Mouse (Mus musculus) CH12.LX (cell line): Measurements from ENCODE around the gene Cd7. TPM values are rescaled to one million over a fixed set of nuclear protein-coding genes. Genes with fewer than 3 reads are reported as not detected.

Experiments
- DNase-seq: peaks from one replicate; pipeline ENCODE4 v3.0.0-alpha.2; 2013; ENCODE audit errors: extremely low read depth
- H3K27ac ChIP-seq: 2 replicates; pipeline ENCODE4 v1.5.1; 2012; ENCODE audit warnings: low read depth, mild to moderate bottlenecking, control low read depth, moderate library complexity; ENCODE audit not compliant: insufficient read depth
- H3K27me3 ChIP-seq: replicated peaks from 2 replicates; pipeline ENCODE3; 2012; ENCODE audit warnings: inconsistent platforms
- H3K36me3 ChIP-seq, 2 experiments: replicated peaks in 1 of 2; 2 replicates each; pipeline versions ENCODE3 to v1.6.1; 2012; ENCODE audit warnings: inconsistent platforms in 1 of 2, low read length in 1 of 2, mild to moderate bottlenecking in 1 of 2, mixed read lengths in 1 of 2, moderate library complexity in 1 of 2; ENCODE audit not compliant: control insufficient read depth in 1 of 2, insufficient read depth in 1 of 2
- H3K4me1 ChIP-seq, 2 experiments: 2 replicates each; pipeline ENCODE4 v1.6.1; 2012; ENCODE audit warnings: inconsistent platforms in 1 of 2, moderate library complexity in 1 of 2; ENCODE audit not compliant: insufficient read depth in 2 of 2, control insufficient read depth in 1 of 2
- H3K4me2 ChIP-seq: 2 replicates; pipeline ENCODE4 v1.6.1; 2012; ENCODE audit warnings: low read depth, mild to moderate bottlenecking, control low read depth; ENCODE audit not compliant: poor library complexity, insufficient read depth, severe bottlenecking
- H3K4me3 ChIP-seq, 3 experiments: fragments of 150-350 bp in 1 of 3; sonication (generic) in 1 of 3; replicated peaks in 1 of 3; 2 replicates each; pipeline versions ENCODE3 to v1.5.1; 2011 to 2012; ENCODE audit warnings: low read depth in 2 of 3, low read length in 2 of 3, mild to moderate bottlenecking in 2 of 3, moderate library complexity in 2 of 3, control low read depth in 1 of 3, improper control_type of control experiment in 1 of 3, inconsistent platforms in 1 of 3, mixed read lengths in 1 of 3; ENCODE audit not compliant: poor library complexity in 1 of 3
- H3K79me2 ChIP-seq: replicated peaks from 2 replicates; pipeline ENCODE4 v1.6.1; 2012; ENCODE audit warnings: mild to moderate bottlenecking, moderate library complexity; ENCODE audit not compliant: control insufficient read depth, poor library complexity, insufficient read depth, severe bottlenecking; ENCODE audit errors: extremely low read depth
- H3K9ac ChIP-seq: 2 replicates; pipeline ENCODE4 v1.6.1; 2012; ENCODE audit warnings: low read depth, mild to moderate bottlenecking, control low read depth, moderate library complexity; ENCODE audit not compliant: insufficient read depth
- H3K9me3 ChIP-seq: replicated peaks from 2 replicates; pipeline ENCODE3; 2012; ENCODE audit warnings: low read length, inconsistent platforms, mixed read lengths
- CTCF ChIP-seq, 2 experiments: IDR thresholded peaks in 1 of 2; conservative IDR thresholded peaks in 1 of 2; 2 replicates each; pipeline ENCODE4 v1.5.1; 2011 to 2012; ENCODE audit warnings: low read depth in 2 of 2, low read length in 2 of 2, improper control_type of control experiment in 1 of 2, inconsistent platforms in 1 of 2, mild to moderate bottlenecking in 1 of 2, moderate library complexity in 1 of 2
- ETS1 ChIP-seq: conservative IDR thresholded peaks from 2 replicates; pipeline ENCODE4 v1.6.1; 2012; ENCODE audit warnings: low read depth, mild to moderate bottlenecking, inconsistent platforms, low read length, improper control_type of control experiment, moderate library complexity
- HCFC1 ChIP-seq: IDR thresholded peaks from 2 replicates; pipeline ENCODE4 v1.6.1; 2012; ENCODE audit warnings: low read depth, mild to moderate bottlenecking, inconsistent platforms, low read length, improper control_type of control experiment
- IRF4 ChIP-seq: IDR thresholded peaks from 2 replicates; pipeline ENCODE4 v1.6.1; 2014; ENCODE audit warnings: low read depth, mild to moderate bottlenecking, inconsistent platforms, low read length, improper control_type of control experiment
- KAT2A ChIP-seq: IDR thresholded peaks from 2 replicates; pipeline ENCODE4 v1.6.1; 2012; ENCODE audit warnings: low read length, improper control_type of control experiment, inconsistent platforms; ENCODE audit not compliant: insufficient replicate concordance
- MAFK ChIP-seq: IDR thresholded peaks from 2 replicates; pipeline ENCODE4 v1.6.1; 2011; ENCODE audit warnings: low read length, improper control_type of control experiment; ENCODE audit not compliant: insufficient replicate concordance
- MAX ChIP-seq: IDR thresholded peaks from 2 replicates; pipeline ENCODE4 v1.6.1; 2011; ENCODE audit warnings: low read length, improper control_type of control experiment
- MYC ChIP-seq: IDR thresholded peaks from 2 replicates; pipeline ENCODE4 v1.6.1; 2011; ENCODE audit warnings: low read depth, mild to moderate bottlenecking, improper control_type of control experiment, low read length
- NRF1 ChIP-seq: IDR thresholded peaks from 2 replicates; pipeline ENCODE4 v1.6.1; 2014; ENCODE audit warnings: low read depth, mild to moderate bottlenecking, inconsistent platforms, low read length, improper control_type of control experiment, moderate library complexity
- PAX5 ChIP-seq: IDR thresholded peaks from 2 replicates; pipeline ENCODE4 v1.6.1; 2012; ENCODE audit warnings: low read length, inconsistent platforms, mixed read lengths
- POLR2A ChIP-seq: IDR thresholded peaks from 2 replicates; pipeline ENCODE4 v1.6.1; 2011; ENCODE audit warnings: low read depth, mild to moderate bottlenecking, improper control_type of control experiment, low read length
- POLR2AphosphoS2 ChIP-seq: IDR thresholded peaks from 2 replicates; pipeline ENCODE4 v1.6.1; 2011; ENCODE audit warnings: low read depth, low read length, improper control_type of control experiment
- RAD21 ChIP-seq: IDR thresholded peaks from 2 replicates; pipeline ENCODE4 v1.6.1; 2011; ENCODE audit warnings: low read depth, mild to moderate bottlenecking, low read length, improper control_type of control experiment, moderate library complexity
- SIN3A ChIP-seq: IDR thresholded peaks from 2 replicates; pipeline ENCODE4 v1.6.1; 2012; ENCODE audit warnings: low read length, improper control_type of control experiment, inconsistent platforms
- SMC3 ChIP-seq: IDR thresholded peaks from 2 replicates; pipeline ENCODE4 v1.6.1; 2011; ENCODE audit warnings: low read depth, low read length, improper control_type of control experiment
- ZC3H11A ChIP-seq: IDR thresholded peaks from 2 replicates; pipeline ENCODE4 v1.6.1; 2012; ENCODE audit warnings: low read depth, mild to moderate bottlenecking, inconsistent platforms, low read length, improper control_type of control experiment
- ZKSCAN1 ChIP-seq: IDR thresholded peaks from 2 replicates; pipeline ENCODE4 v1.6.1; 2012; ENCODE audit warnings: low read depth, inconsistent platforms, low read length, improper control_type of control experiment, borderline replicate concordance
- ZMIZ1 ChIP-seq: IDR thresholded peaks from 2 replicates; pipeline ENCODE4 v1.6.1; 2012; ENCODE audit warnings: low read depth, mild to moderate bottlenecking, inconsistent platforms, low read length, improper control_type of control experiment
- ZNF384 ChIP-seq: IDR thresholded peaks from 2 replicates; pipeline ENCODE4 v1.6.1; 2012; ENCODE audit warnings: low read depth, low read length, improper control_type of control experiment, inconsistent platforms
- dilution Hi-C: fragments of 300-500 bp; cut with MboI; formaldehyde crosslinking; loops from 2 replicates; pipeline ENCODE4 v1.14.3; 2020; ENCODE audit warnings: low sequenced_read_pairs; ENCODE audit not compliant: extremely low pct_unique_long_range_greater_than_20kb, extremely low pct_ligation_motif_present
- in situ Hi-C: fragments of 300-500 bp; cut with MboI; formaldehyde crosslinking; loops from 3 replicates; pipeline ENCODE4 v1.14.3; 2019; ENCODE audit warnings: low sequenced_read_pairs, low pct_ligation_motif_present, low pct_unique_long_range_greater_than_20kb, mixed read lengths
- polyA plus RNA-seq: library from polyadenylated mRNA; unstranded; fragments of >175 nt; gene quantifications from 2 replicates; pipeline ENCODE4 v1.2.1, GENCODE M21; 2012; ENCODE audit warnings: low read depth; ENCODE audit not compliant: insufficient read length
- total RNA-seq, 2 experiments: library from RNA; depleted of rRNA; stranded (reverse); fragments of 300-350 nt in 1 of 2; fragments of >200 nt in 1 of 2; gene quantifications; 2 replicates each; pipeline ENCODE4 v1.2.3; 2012 to 2014

Cd7 gene
- total and polyA plus RNA-seq, 3 experiments, result 0.82 to 2.7 (median 1.0) TPM

GRCm38 (mm10) chr11:121049840-121050239, 10.6 kb upstream of the Cd7 start:
- no peaks in the 10 kb centered on the region for H3K9me3 ChIP-seq
- H3K9ac ChIP-seq, result no peak overlapping the region
- H3K36me3 ChIP-seq, result no peaks in the 10 kb centered on the region
- H3K27me3 ChIP-seq, result peaks cover 17% of the 10 kb centered on the region
- dilution Hi-C loops (no loop called here), in situ Hi-C loops (loop anchor here (5.0 kb wide), 1 partner anchor 33 kb away; no protein-coding TSS in a partner anchor)
- no peak overlapping the region for H3K27ac ChIP-seq
- no peaks in the 10 kb centered on the region for H3K79me2 ChIP-seq
- H3K4me3 ChIP-seq, result no peak overlapping the region
- TF ChIP-seq SIN3A (no peak), POLR2AphosphoS2 (no peak), MAX (no peak), ZC3H11A (no peak), MAFK (peak; percentile 89), NRF1 (no peak), HCFC1 (no peak)
- H3K4me2 ChIP-seq, result no peak overlapping the region
- DNase-seq, result no peak
- no peaks in the 10 kb centered on the region for H3K4me1 ChIP-seq

DNA sequence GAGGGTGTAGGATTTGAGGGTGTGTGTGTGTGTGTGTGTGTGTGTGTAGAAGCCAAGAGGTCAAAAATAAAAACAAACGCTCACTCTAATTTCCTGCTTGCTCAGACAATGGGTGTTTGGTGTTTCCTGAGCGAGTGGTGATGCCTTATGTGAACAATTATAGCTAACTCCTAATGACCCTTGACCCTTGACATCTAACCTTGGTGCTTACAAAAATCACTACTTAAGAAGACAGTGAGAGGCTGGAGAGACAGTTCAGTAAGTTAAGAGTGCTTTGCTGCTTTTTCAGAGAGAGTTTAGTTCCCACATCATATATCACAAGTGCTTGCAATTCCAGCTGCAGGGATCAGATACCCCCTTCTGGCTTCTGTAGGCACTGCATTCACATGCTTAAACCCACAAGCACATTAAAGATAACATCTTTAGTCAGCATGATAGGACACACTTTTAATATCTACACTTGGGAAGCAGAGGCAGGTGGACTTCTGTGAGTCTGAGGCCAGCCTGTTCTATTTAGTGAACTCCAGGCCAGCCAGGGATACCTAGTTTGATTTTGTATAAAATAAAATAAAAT, 8.7 kb upstream of the Cd7 start:
- no peaks in the 10 kb centered on the region for H3K79me2 ChIP-seq
- H3K36me3 ChIP-seq, result no peaks in the 10 kb centered on the region
- H3K4me2 ChIP-seq, result no peak overlapping the region
- DNase-seq, result peak; percentile 45
- H3K27ac ChIP-seq, result no peak overlapping the region
- in situ Hi-C loops, result no loop called here
- dilution Hi-C loops, result no loop called here
- H3K4me1 ChIP-seq, result peaks cover 0 to 4% of the 10 kb centered on the region in 2 experiments; a peak in 2 of 4 replicates
- peaks cover 15% of the 10 kb centered on the region for H3K27me3 ChIP-seq
- no peak overlapping the region for H3K9ac ChIP-seq
- H3K4me3 ChIP-seq, result no peak overlapping the region
- no peaks in the 10 kb centered on the region for H3K9me3 ChIP-seq
- TF ChIP-seq PAX5, result no peak
- no peak for TF ChIP-seq MYC
- no peak for TF ChIP-seq ZMIZ1
- no peak for TF ChIP-seq ZC3H11A
- 0 out of 2 replicates have a peak, but pooled peaks have one; percentile 25 for TF ChIP-seq MAX
- no peak for TF ChIP-seq KAT2A
- peak; percentile 77 for TF ChIP-seq RAD21
- no peak for TF ChIP-seq ETS1
- peak; percentile 70 to 73 for TF ChIP-seq CTCF (conservative IDR thresholded peaks at IDR 0.05 in 1 of 2, IDR thresholded peaks at IDR 0.05 in 1 of 2; ENCODE audit: low read depth in 2 of 2, low read length in 2 of 2)
- TF ChIP-seq SMC3, result peak; percentile 55
- TF ChIP-seq IRF4, result no peak
- TF ChIP-seq POLR2A, result no peak
- TF ChIP-seq ZKSCAN1, result no peak
- no peak for TF ChIP-seq ZNF384
